Mouse (Mus musculus): ENCODE results near the gene Ccdc102a.

Gene Ccdc102a

GRCm38 (mm10) chr8:94917851-94918495 is at the start of gene Ccdc102a:
Gene Ccdc102a (minus strand): TSS chr8:94918098.
- DNase-seq (ENCODE audit: low spot score in 2 of 2): peak in 1 of 2 experiments; percentile 38

GRCm38 (mm10) chr8:94967554-94967953 is 49.7 kb upstream of the Ccdc102a start:
- peak in 1 of 2 experiments; percentile 40 for DNase-seq (ENCODE audit: low spot score in 2 of 2)

GRCm38 (mm10) chr8:94967071-94967470 is 49.2 kb upstream of the Ccdc102a start:
- no peak for DNase-seq (ENCODE audit: low spot score in 2 of 2)

- DNase-seq (ENCODE audit: low spot score in 2 of 2): peak in 1 of 2 experiments; percentile 46
Observed at GRCm38 (mm10) chr8:94966578-94966977, 48.7 kb upstream of the Ccdc102a start.

- DNase-seq (ENCODE audit: low spot score in 2 of 2): no peak
Observed at GRCm38 (mm10) chr8:94964828-94965227, 46.9 kb upstream of the Ccdc102a start.

- DNase-seq (ENCODE audit: low spot score in 2 of 2): no peak
Observed at GRCm38 (mm10) chr8:94962201-94962600, 44.3 kb upstream of the Ccdc102a start.

GRCm38 (mm10) chr8:94956078-94956574 is 38.2 kb upstream of the Ccdc102a start:
- no peak for DNase-seq (ENCODE audit: low spot score in 2 of 2)

GRCm38 (mm10) chr8:94954921-94955758 is 37.2 kb upstream of the Ccdc102a start:
- DNase-seq (ENCODE audit: low spot score in 2 of 2): peak; percentile 76

- DNase-seq (ENCODE audit: low spot score in 2 of 2): no peak
Observed at GRCm38 (mm10) chr8:94954368-94954737, 36.5 kb upstream of the Ccdc102a start.

GRCm38 (mm10) chr8:94953624-94954367 is 35.9 kb upstream of the Ccdc102a start:
- DNase-seq (ENCODE audit: low spot score in 2 of 2): no peak

GRCm38 (mm10) chr8:94952086-94952485 is 34.2 kb upstream of the Ccdc102a start:
- no peak for DNase-seq (ENCODE audit: low spot score in 2 of 2)

GRCm38 (mm10) chr8:94950458-94950857 is 32.6 kb upstream of the Ccdc102a start:
- no peak for DNase-seq (ENCODE audit: low spot score in 2 of 2)

- peak; percentile 83 to 85 for DNase-seq (ENCODE audit: low spot score in 2 of 2)
Observed at GRCm38 (mm10) chr8:94950046-94950445, 32.1 kb upstream of the Ccdc102a start.

GRCm38 (mm10) chr8:94949010-94949409 is 31.1 kb upstream of the Ccdc102a start:
- DNase-seq (ENCODE audit: low spot score in 2 of 2): no peak

GRCm38 (mm10) chr8:94948421-94948820 is 30.5 kb upstream of the Ccdc102a start:
- no peak for DNase-seq (ENCODE audit: low spot score in 2 of 2)

- DNase-seq (ENCODE audit: low spot score in 2 of 2): peak; percentile 78 to 89
Observed at GRCm38 (mm10) chr8:94945185-94945584, 27.3 kb upstream of the Ccdc102a start.

- DNase-seq (ENCODE audit: low spot score in 2 of 2): peak in 1 of 2 experiments; percentile 60
Observed at GRCm38 (mm10) chr8:94942566-94942965, 24.7 kb upstream of the Ccdc102a start.

- no peak for DNase-seq (ENCODE audit: low spot score in 2 of 2)
Observed at GRCm38 (mm10) chr8:94935172-94935571, 17.3 kb upstream of the Ccdc102a start.

GRCm38 (mm10) chr8:94933918-94934317 is 16.0 kb upstream of the Ccdc102a start:
- no peak for DNase-seq (ENCODE audit: low spot score in 2 of 2)

GRCm38 (mm10) chr8:94928227-94928626 is 10.3 kb upstream of the Ccdc102a start:
- DNase-seq (ENCODE audit: low spot score in 2 of 2): no peak

GRCm38 (mm10) chr8:94923405-94923804 is 5.5 kb upstream of the Ccdc102a start, which contains the start of gene Adgrg5:
Gene Adgrg5 (plus strand): TSS chr8:94923694.
- no peak for DNase-seq (ENCODE audit: low spot score in 2 of 2)

GRCm38 (mm10) chr8:94922602-94923001 is 4.7 kb upstream of the Ccdc102a start:
- no peak for DNase-seq (ENCODE audit: low spot score in 2 of 2)

All from right cerebral cortex, postnatal 10 days (tissue).